Mouse (Mus musculus) CD4-positive helper T cell, adult 2 months (primary cell): ENCODE data around the gene 4930442H23Rik.

ENCODE experiments used
- DNase-seq: peaks from one replicate; pipeline ENCODE4 v3.0.0-alpha.2; 2012; ENCODE audit warnings: low read depth, missing footprints, low spot score

4930442H23Rik gene

GRCm38 (mm10) chr10:81198230-81198629, 14.6 kb upstream of the 4930442H23Rik start:
- peak; percentile 71 for DNase-seq

GRCm38 (mm10) chr10:81197305-81197704, 13.7 kb upstream of the 4930442H23Rik start:
- no peak for DNase-seq

GRCm38 (mm10) chr10:81196470-81197065, 12.9 kb upstream of the 4930442H23Rik start:
- no peak for DNase-seq

- no peak for DNase-seq
These were observed 11.7 kb upstream of the 4930442H23Rik start for GRCm38 (mm10) chr10:81195300-81195699.

GRCm38 (mm10) chr10:81193991-81194774, 10.5 kb upstream of the 4930442H23Rik start:
- DNase-seq = peak; percentile 79

- DNase-seq = no peak
These were observed 9.4 kb upstream of the 4930442H23Rik start for GRCm38 (mm10) chr10:81192968-81193501.

GRCm38 (mm10) chr10:81192270-81192967, 8.8 kb upstream of the 4930442H23Rik start:
- peak; percentile 95 for DNase-seq

- no peak for DNase-seq
These were observed 7.8 kb upstream of the 4930442H23Rik start for GRCm38 (mm10) chr10:81191342-81191982.

GRCm38 (mm10) chr10:81190912-81191321, 7.3 kb upstream of the 4930442H23Rik start:
- no peak for DNase-seq

GRCm38 (mm10) chr10:81190236-81190911, 6.7 kb upstream of the 4930442H23Rik start:
- DNase-seq = peak; percentile 40

- DNase-seq = no peak
These were observed 6.2 kb upstream of the 4930442H23Rik start for GRCm38 (mm10) chr10:81189821-81190220.

- DNase-seq = no peak
These were observed 3.5 kb upstream of the 4930442H23Rik start for GRCm38 (mm10) chr10:81187161-81187560.

GRCm38 (mm10) chr10:81184765-81185164, 1.1 kb upstream of the 4930442H23Rik start:
- DNase-seq = no peak

- DNase-seq = peak; percentile 99
These were observed 1.0 kb downstream of the 4930442H23Rik start, which contains the start of gene Dapk3 for GRCm38 (mm10) chr10:81182336-81183333. Dapk3 (plus strand) TSS chr10:81183005.

GRCm38 (mm10) chr10:81181860-81182259, 1.8 kb downstream of the 4930442H23Rik start:
- peak; percentile 37 for DNase-seq

- DNase-seq = no peak
These were observed 2.7 kb downstream of the 4930442H23Rik start for GRCm38 (mm10) chr10:81180946-81181345.

- DNase-seq = peak; percentile 43
These were observed 4.0 kb downstream of the 4930442H23Rik start for GRCm38 (mm10) chr10:81179451-81180342.

GRCm38 (mm10) chr10:81178927-81179326, 4.7 kb downstream of the 4930442H23Rik start:
- DNase-seq = no peak
